Mouse (Mus musculus) adrenal gland, postnatal 4 days (tissue): ENCODE measurements around the gene Anapc15-ps. TPM values are rescaled to one million over a fixed set of nuclear protein-coding genes. Genes with fewer than 3 reads are reported as not detected.
"Not testable (repeated sequence)": the region's sequence is repeated elsewhere in the genome, so short reads cannot be mapped to it uniquely, and the experiment has no call there.

Source experiments
- DNase-seq, 2 experiments: peaks; one replicate each; pipeline ENCODE4 v3.0.0; 2021 to 2022; ENCODE audit warnings: low spot score in 2 of 2, mixed read lengths in 2 of 2
- total RNA-seq, 2 experiments: library from RNA; stranded (reverse); gene quantifications; 2 replicates each; pipeline ENCODE4 v1.2.3; 2021

Gene Anapc15-ps
- total RNA-seq, 2 experiments from 2014 or later = not detected

DNA sequence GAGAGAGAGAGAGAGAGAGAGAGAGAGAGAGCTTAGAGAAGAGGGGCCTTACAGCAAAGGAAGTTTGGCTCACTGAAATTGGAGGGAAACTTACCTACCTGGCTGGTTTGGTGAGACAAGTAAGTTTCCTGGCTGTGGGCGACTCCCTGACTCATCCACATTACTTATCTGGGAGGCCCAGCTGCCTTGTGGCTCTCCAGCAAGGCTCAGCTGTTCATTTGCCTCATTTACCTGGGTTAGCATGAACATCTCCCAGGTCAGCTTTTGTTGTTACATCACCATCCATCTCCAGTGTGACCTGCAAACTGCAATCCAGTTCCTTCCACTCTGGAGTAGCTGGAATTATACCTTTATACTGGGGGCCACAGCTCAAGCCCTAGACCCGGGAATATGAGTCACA is 41.7 kb downstream of the Anapc15-ps start:
- DNase-seq = no peak

DNA sequence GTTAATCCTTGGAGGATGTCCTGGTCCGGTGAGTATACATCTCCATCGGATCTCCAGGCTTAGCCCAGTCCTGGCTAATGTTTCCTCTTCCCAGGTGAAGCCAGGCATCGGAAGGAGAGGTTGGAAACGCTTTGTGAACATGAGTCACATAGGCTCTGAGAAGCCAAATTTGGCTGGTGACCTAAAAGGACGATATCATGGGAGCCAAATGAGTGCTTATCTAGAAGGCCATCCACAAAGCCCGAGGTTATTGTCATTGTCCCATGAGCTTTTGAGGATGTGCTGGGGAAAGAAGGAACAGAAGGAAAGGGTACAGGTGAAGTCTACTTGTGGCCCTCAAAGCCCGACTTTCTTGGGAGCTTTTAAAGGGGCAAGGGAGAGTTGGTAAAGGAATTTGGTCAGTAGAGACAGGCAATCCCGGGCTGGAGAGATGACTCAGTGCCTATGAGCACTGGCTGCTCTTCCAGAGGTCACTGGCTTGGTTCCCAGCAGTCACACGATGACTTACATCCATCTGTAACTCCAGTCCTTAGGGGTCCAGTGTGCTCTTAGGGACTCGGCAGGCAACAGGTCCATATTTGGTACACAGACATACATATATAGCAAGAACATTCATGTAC is 42.4 kb downstream of the Anapc15-ps start:
- no peak for DNase-seq

DNA sequence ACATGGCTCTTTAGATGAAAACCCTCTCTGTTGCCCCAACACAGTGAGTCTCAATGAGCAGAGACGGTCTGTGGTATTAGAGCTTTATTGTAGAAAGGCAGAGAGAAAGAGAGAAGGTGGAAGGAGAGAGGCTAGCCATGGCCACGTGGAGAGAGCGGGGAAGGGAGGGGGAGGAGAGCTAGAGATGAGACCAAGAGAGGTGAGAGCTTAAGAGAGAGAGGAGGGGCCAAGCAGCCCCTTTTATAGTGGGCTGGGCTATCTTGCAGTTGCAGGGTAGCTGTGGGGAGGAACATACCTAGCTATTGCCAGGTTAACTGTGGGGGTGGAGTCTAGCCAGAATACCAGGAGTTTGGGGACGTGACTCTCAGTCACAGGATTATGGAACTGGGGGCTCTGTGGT is 43.1 kb downstream of the Anapc15-ps start:
- DNase-seq = not testable (repeated sequence)

DNA sequence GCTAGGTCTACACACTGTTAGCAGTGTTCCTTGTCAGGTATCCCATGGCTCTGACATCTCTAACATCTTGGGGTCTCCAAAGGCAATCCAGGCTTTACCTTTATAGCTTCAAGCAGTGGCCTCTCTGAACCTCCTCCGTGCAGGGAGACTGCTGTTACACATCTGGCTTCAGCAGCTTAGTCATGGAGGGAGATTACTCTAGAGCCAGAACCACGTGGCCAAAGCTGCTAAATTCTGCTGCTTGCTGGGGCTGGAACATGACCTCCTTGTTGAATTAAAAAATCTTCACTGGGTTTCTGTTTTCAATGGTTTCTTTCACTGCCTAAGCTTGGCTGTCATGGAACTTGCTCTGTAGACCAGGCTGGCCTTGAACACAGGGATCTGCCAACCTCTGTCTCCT is 44.9 kb downstream of the Anapc15-ps start:
- no peak for DNase-seq

DNA sequence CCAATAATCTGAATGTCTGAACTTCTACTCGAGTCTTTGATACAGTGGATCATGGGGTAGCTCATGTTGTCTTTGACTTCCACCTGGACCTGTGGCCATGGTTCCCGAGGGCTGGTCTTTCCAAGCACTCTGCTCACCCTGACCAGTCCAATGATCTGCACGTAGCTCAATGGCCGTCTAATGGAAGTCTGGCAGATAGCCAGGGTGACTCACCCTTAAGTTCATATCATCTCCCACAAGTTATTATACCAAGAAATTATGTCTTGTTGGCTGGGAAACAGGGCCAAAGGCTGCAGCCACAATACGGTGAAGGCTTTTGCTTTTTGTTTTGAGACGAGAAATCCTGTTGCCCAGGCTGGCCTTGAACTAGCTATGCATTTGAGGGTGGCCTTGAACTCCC is 45.9 kb downstream of the Anapc15-ps start:
- DNase-seq = no peak

DNA sequence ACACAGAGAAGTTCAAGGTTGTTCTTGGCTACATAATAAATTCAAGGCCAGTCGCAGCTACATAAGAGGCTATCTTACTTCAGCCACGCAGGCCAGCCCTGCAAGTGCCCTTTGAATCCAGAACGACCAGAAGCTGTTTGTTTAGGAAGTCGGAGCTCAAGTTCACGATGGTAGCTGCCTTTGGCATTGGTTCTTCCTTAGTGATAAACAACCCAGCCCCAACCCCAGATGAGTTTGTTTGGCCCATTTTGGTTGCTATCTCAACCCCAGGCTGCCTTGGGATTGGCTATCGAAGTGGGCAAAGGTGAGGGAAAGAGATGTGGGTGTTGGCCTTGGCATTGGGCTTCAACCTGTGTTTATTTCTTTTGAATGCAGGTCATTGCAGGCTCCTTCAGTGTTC is 48.0 kb downstream of the Anapc15-ps start:
- no peak for DNase-seq

DNA sequence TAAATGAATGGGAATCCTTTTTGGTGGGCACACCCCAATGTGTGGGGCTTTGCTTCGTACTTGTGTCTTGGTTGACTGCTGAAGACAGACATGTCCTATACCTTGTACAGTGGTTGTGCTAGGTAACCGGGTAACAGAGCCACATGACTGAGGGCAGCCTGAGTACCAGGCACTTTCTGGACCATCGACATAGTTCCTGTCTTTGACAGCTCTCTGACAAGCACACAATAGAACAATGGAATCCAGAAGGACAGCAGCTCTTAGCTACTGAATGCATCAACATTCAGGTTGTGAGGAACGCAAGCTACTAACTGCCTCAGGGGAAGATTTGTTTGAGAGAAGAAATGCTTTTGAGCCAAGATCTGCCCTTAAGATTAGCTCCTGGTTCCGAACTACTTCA is 49.2 kb downstream of the Anapc15-ps start:
- no peak for DNase-seq

DNA sequence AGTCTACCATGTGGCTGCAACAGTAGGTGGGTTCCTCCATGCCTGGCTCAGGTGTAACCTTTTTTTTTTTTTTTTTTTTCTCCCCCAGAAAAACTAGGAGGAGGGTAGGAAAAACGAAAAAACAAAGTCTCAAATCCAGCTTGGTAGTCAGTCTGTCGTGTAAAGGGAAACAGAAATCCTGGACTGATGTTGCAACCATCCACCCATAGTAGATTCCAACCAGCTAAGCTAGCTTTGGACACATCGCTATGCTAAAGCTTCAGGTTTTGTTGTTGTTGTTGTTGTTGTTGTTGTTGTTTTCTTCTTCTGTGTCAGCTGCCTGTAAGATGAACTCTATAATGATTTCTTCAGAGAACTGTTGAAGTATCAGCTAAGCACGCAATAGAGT is 49.7 kb downstream of the Anapc15-ps start:
- no peak for DNase-seq

Other genes with a start within 250 kb of the Anapc15-ps start
- 100 to 1,000 TPM in 1 of 2 experiments, 10 to 100 TPM in 1; 99.7 to 102 TPM for gene Mrpl42, start 171.5 kb downstream of the Anapc15-ps start, total RNA-seq
- 100 to 1,000 TPM; 135 to 136 TPM for gene Ube2n, start 158.3 kb downstream of the Anapc15-ps start, total RNA-seq
- gene Nudt4, start 109.3 kb downstream of the Anapc15-ps start, total RNA-seq = 100 to 1,000 TPM; 126 to 147 TPM
- gene Gm33543, start 169.5 kb upstream of the Anapc15-ps start, total RNA-seq = under 1 TPM in 1 of 2 experiments, not detected in 1; 0.23 TPM